Mouse (Mus musculus) splenic B cell, adult 2 months (primary cell): ENCODE data around the gene Commd8.
A peak's percentile ranks its signal among the peaks of the same experiment; 100 is the strongest.
"Not testable (repeated sequence)": the region's sequence is repeated elsewhere in the genome, so short reads cannot be mapped to it uniquely, and the experiment has no call there.

ENCODE experiments used
- DNase-seq: peaks from one replicate; pipeline ENCODE4 v3.0.0-alpha.2; 2011; ENCODE audit warnings: low read depth, low spot score
- H3K27me3 ChIP-seq: 2 replicates; pipeline ENCODE4 v1.6.1; 2012; ENCODE audit warnings: mild to moderate bottlenecking, low read length, moderate library complexity, mixed read lengths; ENCODE audit not compliant: control insufficient read depth, poor library complexity, insufficient read depth, severe bottlenecking
- H3K36me3 ChIP-seq: 2 replicates; pipeline ENCODE4 v1.6.1; 2012; ENCODE audit warnings: mild to moderate bottlenecking, low read length, moderate library complexity, mixed read lengths; ENCODE audit not compliant: control insufficient read depth, poor library complexity, insufficient read depth, severe bottlenecking

Gene Commd8

DNA sequence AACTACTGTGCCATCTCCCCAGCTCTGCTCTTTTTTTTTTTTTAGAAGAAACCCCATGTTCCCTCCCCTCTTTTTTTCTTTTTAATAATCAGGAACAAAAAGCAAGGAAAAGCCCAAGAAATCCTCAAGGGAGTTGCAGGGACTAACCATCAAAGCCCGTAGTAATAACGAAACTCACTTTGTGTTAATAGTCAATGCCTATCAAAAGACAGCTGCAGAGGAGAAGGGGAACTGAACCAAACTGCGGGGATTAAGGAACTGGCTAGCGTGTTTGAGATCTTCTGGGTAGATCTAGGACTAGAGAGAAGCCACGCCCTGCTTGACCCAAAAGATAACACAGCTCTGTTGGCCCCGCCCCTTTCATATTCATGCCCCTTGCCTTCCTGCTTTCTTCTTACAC is 15.9 kb upstream of the Commd8 start:
- H3K27me3 ChIP-seq = no peaks in the 10 kb centered on the region
- peak; percentile 88 for DNase-seq
- no peaks in the 10 kb centered on the region for H3K36me3 ChIP-seq

DNA sequence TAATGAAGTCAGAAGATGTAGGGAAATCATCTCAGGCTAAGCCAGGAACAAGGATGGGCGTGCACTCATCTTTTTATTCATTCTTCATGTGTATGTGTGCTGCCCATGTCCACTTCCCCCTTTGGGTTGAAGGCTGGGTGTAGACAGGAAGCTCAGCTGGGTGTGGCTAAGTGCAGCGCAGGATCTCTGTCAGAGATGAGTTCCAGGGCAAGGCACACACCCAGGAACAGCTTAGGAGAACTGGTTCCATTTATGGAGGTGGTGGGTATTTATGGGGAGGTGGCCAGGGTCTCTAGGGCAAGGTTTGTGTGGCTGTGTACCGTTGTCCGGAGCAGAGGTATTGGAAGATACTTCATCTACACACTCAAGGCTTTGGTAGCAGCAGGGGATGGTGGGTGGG is 14.8 kb upstream of the Commd8 start:
- Histone ChIP-seq H3K36me3 (no peaks in the 10 kb centered on the region), H3K27me3 (no peaks in the 10 kb centered on the region)
- peak; percentile 74 for DNase-seq

- no peak for DNase-seq
- H3K27me3 ChIP-seq = no peaks in the 10 kb centered on the region
- H3K36me3 ChIP-seq = no peaks in the 10 kb centered on the region
Measured at GRCm38 (mm10) chr5:72181194-72181593, 13.2 kb upstream of the Commd8 start.

DNA sequence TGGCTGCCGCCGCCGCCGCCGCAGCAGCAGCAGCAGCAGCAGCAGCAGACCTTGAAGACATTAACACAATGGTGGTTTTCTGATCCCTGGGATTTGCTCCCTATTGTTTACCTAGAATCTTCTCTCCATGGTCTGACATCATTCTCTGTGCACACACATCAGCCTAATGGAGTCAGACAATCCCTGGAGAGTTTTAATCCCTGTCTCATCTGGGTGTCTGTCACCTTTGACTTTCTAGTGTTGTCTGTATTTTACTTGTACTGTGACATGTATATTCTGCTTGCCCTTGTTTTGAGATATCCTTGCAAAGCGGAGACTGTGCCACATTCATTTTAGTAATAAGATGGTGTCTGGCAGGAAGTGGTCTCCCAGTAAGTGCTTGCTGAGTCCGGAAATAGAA is 7.5 kb upstream of the Commd8 start:
- DNase-seq = no peak
- no peaks in the 10 kb centered on the region for H3K36me3 ChIP-seq

DNA sequence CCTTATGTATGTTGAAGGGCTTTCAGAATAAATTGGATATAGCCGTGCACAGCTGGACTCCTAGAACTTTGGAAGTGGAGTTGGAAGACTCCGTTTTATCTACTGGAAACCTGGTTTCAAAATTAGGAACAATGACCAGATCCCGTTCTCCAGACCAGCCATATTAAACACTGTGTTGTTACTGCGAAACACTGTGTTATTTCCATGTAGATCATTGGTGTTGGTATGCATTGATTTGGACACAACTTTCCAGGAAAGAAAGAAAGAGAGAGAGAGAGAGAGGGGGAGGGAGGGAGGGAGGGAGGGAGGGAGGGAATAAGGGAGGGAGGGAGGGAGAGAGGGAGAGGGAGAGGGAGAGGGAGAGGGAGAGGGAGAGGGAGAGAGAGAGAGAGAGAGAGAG is 7.1 kb upstream of the Commd8 start:
- no peak for DNase-seq
- no peaks in the 10 kb centered on the region for H3K36me3 ChIP-seq
- no peaks in the 10 kb centered on the region for H3K27me3 ChIP-seq

More for the DNA sequence above, 7.5 kb upstream of the Commd8 start:
- H3K27me3 ChIP-seq = no peaks in the 10 kb centered on the region

DNA sequence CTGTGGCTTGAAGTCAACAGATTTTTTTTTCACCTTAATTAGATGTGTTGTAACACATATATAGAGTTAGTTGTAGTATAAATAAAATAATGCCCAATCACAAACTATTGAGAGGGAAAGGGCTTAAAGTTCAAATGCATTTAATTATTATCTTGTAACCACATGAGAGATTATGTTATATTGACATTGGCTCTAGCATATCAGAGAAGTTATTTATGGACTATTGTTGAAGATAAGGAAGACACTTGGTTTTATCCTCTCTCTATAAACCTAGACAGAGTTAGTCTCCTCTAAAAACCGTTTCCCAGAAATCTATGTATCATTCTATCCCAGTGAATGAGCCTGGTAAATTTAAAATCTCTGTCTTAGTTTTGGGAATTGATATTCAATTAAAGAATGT is 5.5 kb upstream of the Commd8 start:
- DNase-seq = no peak
- Histone ChIP-seq H3K36me3 (no peaks in the 10 kb centered on the region), H3K27me3 (no peaks in the 10 kb centered on the region)

- Histone ChIP-seq H3K36me3 (no peaks in the 10 kb centered on the region), H3K27me3 (no peaks in the 10 kb centered on the region)
- DNase-seq = peak; percentile 80
Measured at GRCm38 (mm10) chr5:72172675-72173074, 4.7 kb upstream of the Commd8 start.

- no peaks in the 10 kb centered on the region for H3K27me3 ChIP-seq
- peak; percentile 55 for DNase-seq
- H3K36me3 ChIP-seq = no peaks in the 10 kb centered on the region
Measured at GRCm38 (mm10) chr5:72170067-72170466, 2.1 kb upstream of the Commd8 start.

DNA sequence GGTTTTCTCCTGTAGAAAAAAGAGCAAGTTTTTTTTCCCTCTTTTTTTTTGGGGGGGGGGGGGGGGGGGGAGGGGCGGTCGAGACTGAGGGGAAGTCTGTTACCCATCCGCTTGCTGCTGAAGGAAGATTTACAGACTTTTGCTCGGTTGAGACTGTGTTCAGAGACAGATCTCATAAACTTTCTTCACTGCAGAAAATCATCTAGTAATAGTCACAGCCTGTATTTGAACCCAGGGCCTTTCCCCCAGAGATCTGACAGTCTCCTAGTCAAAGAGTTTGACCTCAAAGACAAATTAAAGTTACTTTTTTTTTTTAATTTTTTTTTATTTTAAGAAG is 264 bp upstream of the Commd8 start:
- DNase-seq = no peak
- Histone ChIP-seq H3K36me3 (no peaks in the 10 kb centered on the region), H3K27me3 (no peaks in the 10 kb centered on the region)

GRCm38 (mm10) chr5:72164386-72164785 is 3.6 kb downstream of the Commd8 start:
- DNase-seq = no peak
- Histone ChIP-seq H3K27me3 (no peaks in the 10 kb centered on the region), H3K36me3 (no peaks in the 10 kb centered on the region)

GRCm38 (mm10) chr5:72162855-72163254 is 5.1 kb downstream of the Commd8 start:
- peaks cover 4% of the 10 kb centered on the region; the same call in 1 of the 2 replicates for H3K36me3 ChIP-seq
- peak; percentile 52 for DNase-seq
- no peaks in the 10 kb centered on the region for H3K27me3 ChIP-seq

DNA sequence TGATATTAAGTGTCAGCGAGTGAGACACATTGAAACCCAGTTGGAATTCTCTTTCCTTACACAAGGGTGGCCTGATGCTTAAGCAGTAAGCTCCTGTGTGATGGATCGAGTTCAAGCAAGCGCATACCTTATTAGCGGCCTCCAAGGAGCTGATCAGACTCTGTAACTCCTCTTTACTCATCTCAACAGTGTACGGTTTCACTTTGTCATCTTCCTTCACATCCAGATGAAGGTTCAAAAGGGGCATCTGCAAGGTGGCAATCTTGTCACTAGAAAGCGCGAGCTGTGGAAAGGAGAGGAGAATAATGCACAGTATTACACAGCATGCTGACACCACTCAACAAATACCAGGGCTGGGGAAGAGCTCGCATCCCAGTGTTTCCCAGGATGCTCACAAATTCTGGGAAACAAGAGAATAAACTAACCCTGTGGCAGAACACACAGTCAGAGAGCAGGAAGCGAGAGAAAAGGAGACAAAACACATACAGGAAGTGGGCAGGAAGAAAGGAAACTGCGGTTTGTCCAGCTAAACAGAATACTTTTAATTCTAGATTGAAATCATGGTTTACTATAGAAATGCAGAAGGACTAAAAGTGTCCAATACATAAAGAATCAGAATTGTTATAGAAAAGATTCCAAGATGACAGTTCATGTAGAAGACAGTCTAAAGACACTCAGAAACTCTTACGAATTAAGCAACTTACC is 7.1 kb downstream of the Commd8 start:
- peak; percentile 38 for DNase-seq
- no peaks in the 10 kb centered on the region for H3K27me3 ChIP-seq
- peaks cover 4% of the 10 kb centered on the region; the same call in 1 of the 2 replicates for H3K36me3 ChIP-seq

DNA sequence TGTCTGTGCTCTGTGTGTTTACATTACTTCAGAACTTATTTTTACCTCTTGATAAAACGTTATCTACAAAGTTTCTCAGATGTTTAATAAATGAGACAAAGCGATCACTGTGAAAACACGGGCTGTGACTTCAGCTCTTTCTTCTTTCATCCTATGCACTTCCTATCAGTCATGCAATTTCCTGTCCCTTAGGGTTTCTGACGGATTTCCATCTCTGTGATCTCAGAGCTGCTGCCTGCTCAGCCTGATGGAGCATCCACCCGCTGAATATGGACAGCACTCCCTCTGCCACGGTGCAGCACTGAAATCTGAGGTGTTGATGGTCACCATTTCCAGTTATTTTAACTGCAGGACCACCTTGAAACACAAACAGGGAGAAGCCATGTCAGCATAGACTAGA is 8.5 kb downstream of the Commd8 start:
- H3K36me3 ChIP-seq = peaks cover 6% of the 10 kb centered on the region; the same call in 1 of the 2 replicates
- no peaks in the 10 kb centered on the region for H3K27me3 ChIP-seq
- no peak for DNase-seq

GRCm38 (mm10) chr5:72158667-72159066 is 9.3 kb downstream of the Commd8 start:
- no peaks in the 10 kb centered on the region for H3K27me3 ChIP-seq
- DNase-seq = no peak
- H3K36me3 ChIP-seq = peaks cover 6% of the 10 kb centered on the region; the same call in 1 of the 2 replicates

DNA sequence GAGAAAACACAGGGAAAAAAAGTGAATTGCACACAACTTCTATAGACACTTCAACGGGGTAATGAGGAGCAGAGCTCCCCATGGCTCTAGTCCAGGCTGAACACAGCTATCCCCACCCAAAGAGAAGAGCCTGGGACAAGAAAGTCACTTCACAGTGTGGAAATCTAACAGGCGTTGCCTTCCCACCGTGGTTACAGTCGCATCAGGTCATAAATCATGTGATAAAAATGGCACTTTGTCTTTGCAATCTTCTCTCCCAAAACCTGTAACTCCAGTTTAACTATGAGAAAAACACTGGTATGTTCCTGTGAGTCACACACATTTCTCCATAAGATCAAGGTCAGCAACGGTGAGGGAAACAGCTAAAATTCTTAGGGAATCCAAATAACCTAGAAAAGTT is 11.4 kb downstream of the Commd8 start:
- H3K36me3 ChIP-seq = peaks cover 6% of the 10 kb centered on the region; the same call in 1 of the 2 replicates
- H3K27me3 ChIP-seq = no peaks in the 10 kb centered on the region
- DNase-seq = no peak

GRCm38 (mm10) chr5:72155686-72156085 is 12.3 kb downstream of the Commd8 start:
- not testable (repeated sequence) for H3K36me3 ChIP-seq, DNase-seq, H3K27me3 ChIP-seq
